Mouse (Mus musculus) activated CD4-positive, CD25-positive, alpha-beta regulatory T cell, adult 9 weeks (primary cell): ENCODE data around the gene Muc16. TPM values are rescaled to one million over a fixed set of nuclear protein-coding genes. Genes with fewer than 3 reads are reported as not detected.

Experiments
- polyA plus RNA-seq: library from polyadenylated mRNA; unstranded; fragments of 100-300 nt; shearing (Covaris generic); gene quantifications from one replicate; pipeline ENCODE4 v1.2.1, GENCODE M21; 2017

Muc16 gene
- 0.32 TPM for polyA plus RNA-seq

DNA sequence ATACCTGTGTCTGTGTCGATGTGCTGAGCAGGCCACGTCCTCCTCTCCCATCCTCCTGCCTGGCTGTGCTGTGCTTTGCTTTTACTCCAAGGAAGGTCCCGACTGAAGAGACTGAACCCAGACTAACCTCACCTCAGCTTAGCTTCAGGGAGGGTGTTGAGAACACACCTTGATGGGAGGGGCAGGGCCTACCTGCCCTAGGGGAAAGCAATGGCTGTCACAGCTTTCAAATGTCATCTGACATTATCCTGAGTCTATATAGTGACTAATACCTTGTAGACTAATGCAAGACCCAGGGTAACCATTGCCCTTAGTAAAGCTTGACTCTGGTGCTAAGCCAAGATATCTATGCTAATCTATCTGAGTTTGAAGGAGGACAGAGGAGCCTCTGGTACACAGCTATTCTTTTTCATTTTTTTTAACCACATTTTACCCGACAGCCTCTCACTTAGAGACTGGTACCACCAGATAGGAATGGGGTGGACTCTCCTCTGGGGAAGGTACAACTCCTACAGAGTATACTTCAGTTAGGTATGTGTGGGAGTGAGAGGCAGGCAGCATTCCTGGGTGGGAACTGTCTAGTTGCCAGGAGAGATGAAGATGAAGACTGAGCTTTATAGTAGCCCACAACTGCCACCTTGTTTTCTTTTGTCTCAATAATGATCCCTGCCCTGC lies at the start of gene Muc16:
Muc16 (minus strand) TSS at position 51 of the 675 bp plus-strand sequence.

DNA sequence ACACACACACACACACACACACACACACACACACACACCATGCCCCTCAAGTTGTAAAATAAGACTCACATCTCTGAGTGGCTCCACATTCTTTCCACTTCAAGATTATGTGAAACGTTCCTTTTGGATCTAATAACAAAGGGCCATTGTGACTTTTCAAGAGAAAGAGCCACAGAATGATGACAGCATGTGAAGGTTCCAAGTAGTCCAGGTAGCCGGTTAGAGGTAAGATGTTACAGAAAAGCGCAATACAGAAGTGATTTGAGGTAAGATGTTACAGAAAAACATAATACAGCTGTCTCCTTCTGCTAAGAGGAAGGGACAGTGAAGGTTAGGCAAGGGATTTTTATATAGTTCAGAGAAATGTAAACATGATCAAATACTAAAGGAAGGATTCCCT lies 196.2 kb downstream of the Muc16 start, which contains the start of the genes Zfp558 and Mbd3l1:
Zfp558 (minus strand) TSS at position 101 of the 400 bp plus-strand sequence.
Mbd3l1 (plus strand) TSS at position 192 of the 400 bp plus-strand sequence.

Other genes with a start within 250 kb of the Muc16 start
- gene Mbd3l2, start 243.9 kb downstream of the Muc16 start, polyA plus RNA-seq: not detected
- gene Zfp558, start 196.3 kb downstream of the Muc16 start, polyA plus RNA-seq: 4.2 TPM
- not detected for gene Mbd3l1, start 196.2 kb downstream of the Muc16 start, polyA plus RNA-seq
- not detected for gene Olfr24, start 89.5 kb upstream of the Muc16 start, polyA plus RNA-seq
- not detected for gene Olfr828, start 145.0 kb upstream of the Muc16 start, polyA plus RNA-seq
- gene Olfr829, start 180.4 kb upstream of the Muc16 start, polyA plus RNA-seq: not detected
- gene Olfr830, start 200.2 kb upstream of the Muc16 start, polyA plus RNA-seq: not detected